Mouse (Mus musculus) neural tube, embryonic 12.5 days (tissue): ENCODE measurements around the gene Phf21a. TPM values are rescaled to one million over a fixed set of nuclear protein-coding genes. Genes with fewer than 3 reads are reported as not detected.

Source experiments
- ATAC-seq: fragments of 200-750 bp; cut with Nextera tagmentation; 2 replicates; pipeline ENCODE4 v1.8.0; 2017; ENCODE audit warnings: low read depth, mild to moderate bottlenecking, moderate TSS enrichment, moderate library complexity; ENCODE audit not compliant: low FRiP score
- H3K27ac ChIP-seq: fragments of 300-500 bp; sonication (generic); 2 replicates; pipeline ENCODE4 v1.5.1; 2016
- H3K27me3 ChIP-seq: fragments of 300-500 bp; sonication (generic); replicated peaks from 2 replicates; pipeline ENCODE4 v1.6.1; 2016; ENCODE audit warnings: mild to moderate bottlenecking
- H3K36me3 ChIP-seq: fragments of 300-500 bp; sonication (generic); 2 replicates; pipeline ENCODE4 v1.6.1; 2016; ENCODE audit warnings: mild to moderate bottlenecking
- H3K4me1 ChIP-seq: fragments of 300-500 bp; sonication (generic); 2 replicates; pipeline ENCODE4 v1.6.1; 2016
- H3K4me2 ChIP-seq: fragments of 300-500 bp; sonication (generic); replicated peaks from 2 replicates; pipeline ENCODE4 v1.6.1; 2016; ENCODE audit warnings: mild to moderate bottlenecking
- H3K4me3 ChIP-seq: fragments of 300-500 bp; sonication (generic); 2 replicates; pipeline ENCODE4 v1.5.1; 2016
- H3K9ac ChIP-seq: fragments of 300-500 bp; sonication (generic); 2 replicates; pipeline ENCODE4 v1.6.1; 2016; ENCODE audit warnings: mild to moderate bottlenecking
- H3K9me3 ChIP-seq: fragments of 300-500 bp; sonication (generic); 2 replicates; pipeline ENCODE4 v1.6.1; 2016; ENCODE audit warnings: mild to moderate bottlenecking
- WGBS: fragments of 180-500 bp; shearing (Covaris S2); methylation state at CpG from one replicate; pipeline ENCODE4 v1.1.7; 2016; 5-methylcytosine and 5-hydroxymethylcytosine counted together
- polyA plus RNA-seq: library from polyadenylated mRNA; unstranded; fragments of >200 nt; fragmentation: Nextera tagmentation; extraction: Ambion mirVana; gene quantifications from 2 replicates; pipeline ENCODE4 v1.2.1, GENCODE M21; 2016

The Phf21a gene
- polyA plus RNA-seq, 1 experiment from 2014 or later, result 38.4 TPM

DNA sequence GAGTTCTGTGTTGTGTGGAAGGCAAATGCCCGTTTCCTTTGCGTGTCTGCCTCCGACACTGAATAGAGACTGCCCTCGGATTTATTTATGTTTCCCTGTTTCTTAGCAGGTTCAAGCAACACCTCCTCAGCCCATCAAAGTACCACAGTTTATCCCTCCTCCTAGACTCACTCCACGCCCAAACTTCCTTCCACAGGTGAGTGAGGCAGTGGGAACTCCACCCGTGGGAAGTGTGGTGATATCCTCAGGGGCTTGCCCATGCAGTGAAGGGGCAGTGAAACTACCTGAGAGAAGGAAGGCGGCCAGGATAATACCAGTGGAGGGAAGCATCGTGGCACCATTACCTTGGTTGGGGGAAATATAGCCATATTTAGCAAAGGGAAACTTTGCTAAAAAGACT lies 235.3 kb downstream of the Phf21a start:
- Histone ChIP-seq H3K4me3 (no peak overlapping the region), H3K4me1 (no peaks in the 10 kb centered on the region), H3K27me3 (no peaks in the 10 kb centered on the region), H3K36me3 (peaks cover 43% of the 10 kb centered on the region), H3K27ac (no peak overlapping the region), H3K9ac (no peak overlapping the region), H3K9me3 (no peaks in the 10 kb centered on the region), H3K4me2 (no peak overlapping the region)
- no peak for ATAC-seq
- WGBS, result 92% methylated on average over 8 of the region's 8 CpGs

DNA sequence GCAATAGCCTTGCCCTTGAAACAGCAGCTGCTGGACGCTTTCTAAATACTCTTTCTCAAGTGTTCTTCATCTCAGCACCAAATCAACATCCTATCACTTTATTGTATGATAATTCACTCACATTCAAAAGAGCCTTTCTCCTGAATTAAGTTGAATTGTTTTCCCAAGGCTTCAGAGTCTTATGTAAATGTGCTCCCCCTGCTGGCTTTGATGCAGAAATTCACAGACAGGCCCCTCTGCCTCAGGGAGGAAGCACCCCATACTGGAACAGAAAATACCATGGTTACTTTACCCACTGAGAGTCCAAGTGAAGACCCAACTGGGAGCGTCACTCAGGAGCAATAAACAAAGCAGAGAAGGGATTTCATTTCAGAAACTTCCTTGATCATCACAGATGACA lies 237.9 kb downstream of the Phf21a start:
- no peak for ATAC-seq
- Histone ChIP-seq H3K9me3 (no peaks in the 10 kb centered on the region), H3K4me2 (no peak overlapping the region), H3K27ac (no peak overlapping the region), H3K4me3 (no peak overlapping the region), H3K36me3 (peaks cover 52% of the 10 kb centered on the region), H3K9ac (no peak overlapping the region), H3K4me1 (no peaks in the 10 kb centered on the region), H3K27me3 (no peaks in the 10 kb centered on the region)
- WGBS, result 44% methylated on average over 2 of the region's 2 CpGs

DNA sequence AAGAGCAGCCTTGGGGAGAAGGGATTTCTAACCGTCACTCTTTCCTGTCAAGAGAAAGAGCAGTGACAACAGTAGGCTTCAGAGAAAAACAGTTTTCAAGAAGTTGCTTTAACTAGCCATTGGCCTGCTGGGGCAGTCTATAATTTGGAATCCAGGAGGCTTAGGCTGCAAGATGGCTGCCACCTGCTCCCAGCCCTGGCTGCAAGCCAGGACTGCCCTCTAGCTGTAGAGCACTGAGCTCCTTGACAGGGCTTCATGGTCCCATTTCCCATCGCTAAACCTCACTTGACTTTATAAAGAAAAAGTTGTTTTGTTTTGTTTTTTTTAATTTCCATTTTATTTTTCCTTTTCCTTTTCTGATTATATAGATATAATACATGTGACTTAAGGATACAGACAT lies 238.5 kb downstream of the Phf21a start:
- Histone ChIP-seq H3K4me2 (no peak overlapping the region), H3K36me3 (peaks cover 53% of the 10 kb centered on the region), H3K27ac (no peak overlapping the region), H3K4me3 (no peak overlapping the region), H3K27me3 (no peaks in the 10 kb centered on the region), H3K4me1 (no peaks in the 10 kb centered on the region), H3K9ac (no peak overlapping the region), H3K9me3 (no peaks in the 10 kb centered on the region)
- 87% methylated on average over 2 of the region's 2 CpGs for WGBS
- no peak for ATAC-seq

DNA sequence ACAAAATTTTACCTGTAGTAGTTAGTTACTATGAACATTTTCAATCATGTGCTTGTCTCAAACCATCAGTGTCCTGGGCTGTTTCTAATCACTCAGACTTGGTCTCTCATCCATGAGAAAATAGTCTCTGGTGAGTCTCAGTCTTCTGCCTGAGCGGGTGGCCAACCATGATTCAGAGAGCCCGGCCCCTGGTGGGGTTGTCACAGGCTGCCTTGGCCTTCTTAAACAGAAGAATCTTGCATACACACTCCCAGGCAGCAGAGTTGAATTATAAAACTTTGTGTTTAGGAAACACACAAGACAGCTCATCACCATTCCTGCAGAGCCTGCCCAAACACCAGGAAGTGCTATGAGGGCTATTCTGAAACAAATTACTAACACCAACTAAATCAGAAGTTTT lies 239.0 kb downstream of the Phf21a start:
- no peak for ATAC-seq
- WGBS, result 94% methylated on average over 2 of the region's 2 CpGs
- Histone ChIP-seq H3K4me3 (no peak overlapping the region), H3K27me3 (no peaks in the 10 kb centered on the region), H3K27ac (no peak overlapping the region), H3K4me2 (no peak overlapping the region), H3K4me1 (no peaks in the 10 kb centered on the region), H3K9me3 (no peaks in the 10 kb centered on the region), H3K36me3 (peaks cover 53% of the 10 kb centered on the region), H3K9ac (no peak overlapping the region)

DNA sequence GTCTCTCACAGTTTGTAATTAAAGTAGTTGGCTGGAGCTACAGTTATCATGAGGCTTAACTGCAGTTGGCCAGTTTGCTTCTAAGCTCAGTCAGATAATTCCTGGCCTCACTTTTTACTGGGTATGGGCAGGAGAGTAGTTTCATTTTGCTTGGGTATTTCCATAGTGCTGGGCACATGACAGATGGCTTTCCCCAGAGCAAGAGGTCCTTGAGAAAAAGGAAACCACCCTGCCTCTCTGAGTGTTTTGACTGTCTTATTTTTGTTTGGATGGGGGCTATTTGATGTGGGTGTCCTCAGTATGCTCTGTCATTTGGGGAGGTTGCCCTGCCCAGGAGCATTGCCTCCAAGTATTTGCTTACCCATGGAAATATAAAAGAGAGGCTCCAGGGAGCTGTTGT lies 249.5 kb downstream of the Phf21a start:
- Histone ChIP-seq H3K9ac (no peak overlapping the region), H3K27me3 (no peaks in the 10 kb centered on the region), H3K4me2 (no peak overlapping the region), H3K4me3 (no peak overlapping the region), H3K9me3 (no peaks in the 10 kb centered on the region), H3K36me3 (peaks cover 30% of the 10 kb centered on the region), H3K4me1 (no peaks in the 10 kb centered on the region), H3K27ac (no peak overlapping the region)
- no peak for ATAC-seq

DNA sequence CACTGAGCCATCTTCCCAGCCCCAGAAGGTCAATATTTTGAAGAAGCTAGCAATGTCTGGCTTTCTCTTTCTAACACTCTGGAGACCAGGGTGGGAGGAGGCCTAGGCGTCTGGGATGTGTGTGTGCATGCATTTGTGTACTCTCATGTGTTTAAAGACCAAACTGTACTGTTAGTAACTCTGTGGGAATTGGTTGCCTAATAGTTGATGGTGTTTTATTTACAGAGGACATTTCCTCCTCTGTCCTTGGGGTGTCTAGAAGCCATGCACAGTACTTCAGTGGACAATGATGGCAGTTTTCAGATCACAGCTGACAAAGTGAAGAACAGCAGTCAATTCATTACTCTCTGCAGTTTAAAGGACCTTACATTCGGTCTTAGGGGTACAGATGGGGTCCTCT lies 254.3 kb downstream of the Phf21a start:
- peaks cover 61% of the 10 kb centered on the region for H3K36me3 ChIP-seq
- WGBS, result 90% methylated on average over 2 of the region's 2 CpGs
- H3K4me1 ChIP-seq, result no peaks in the 10 kb centered on the region

DNA sequence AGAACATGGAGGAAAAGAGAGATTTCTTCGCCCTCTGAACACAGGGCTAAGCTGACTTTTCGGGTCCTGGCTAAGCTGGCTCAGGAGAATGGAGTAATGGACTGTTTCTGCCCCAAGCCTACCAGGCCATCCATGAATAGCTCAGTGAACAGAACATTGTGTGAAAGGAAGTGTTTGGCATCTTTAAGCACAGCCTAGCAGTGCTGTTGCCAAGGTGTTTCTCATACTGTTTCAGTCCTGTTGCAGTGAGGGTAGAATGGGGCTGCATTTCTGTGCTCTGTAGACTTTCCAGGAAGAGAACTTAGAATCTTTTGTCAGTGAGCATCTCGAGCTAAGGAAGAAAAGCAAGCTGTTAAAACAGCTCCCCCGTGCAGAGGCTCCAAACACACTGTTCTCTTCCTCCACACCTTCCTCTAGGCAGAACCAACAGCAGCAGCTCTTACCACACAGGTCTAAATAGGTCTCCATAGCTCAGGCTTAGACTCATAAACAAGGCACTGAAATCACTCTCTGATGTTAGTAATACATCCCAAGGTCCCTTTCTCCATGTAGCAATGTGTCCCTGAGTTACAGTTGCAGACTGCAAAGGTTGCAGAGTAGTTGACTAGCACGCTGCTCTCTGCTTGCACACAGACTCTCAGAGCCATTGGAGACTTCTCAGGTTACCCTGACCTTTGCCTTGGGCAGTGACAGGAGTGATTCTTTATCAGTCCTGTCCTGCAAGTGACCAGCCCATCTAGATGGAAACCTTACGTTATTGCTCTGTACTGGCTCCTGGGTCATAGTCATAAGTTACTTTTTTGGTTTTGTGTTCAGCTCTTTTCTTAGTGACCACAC lies 256.9 kb downstream of the Phf21a start:
- no peak overlapping the region for H3K4me3 ChIP-seq
- no peak overlapping the region for H3K4me2 ChIP-seq
- H3K36me3 ChIP-seq, result peaks cover 63% of the 10 kb centered on the region
- H3K27ac ChIP-seq, result no peak overlapping the region
- no peak overlapping the region for H3K9ac ChIP-seq
- 75% methylated on average over 6 of the region's 6 CpGs for WGBS
- no peak for ATAC-seq
- H3K27me3 ChIP-seq, result no peaks in the 10 kb centered on the region
- no peaks in the 10 kb centered on the region for H3K4me1 ChIP-seq
- no peaks in the 10 kb centered on the region for H3K9me3 ChIP-seq

More for the DNA sequence above, 254.3 kb downstream of the Phf21a start:
- no peak overlapping the region for H3K4me2 ChIP-seq
- no peak overlapping the region for H3K9ac ChIP-seq
- ATAC-seq, result no peak
- no peaks in the 10 kb centered on the region for H3K27me3 ChIP-seq
- H3K27ac ChIP-seq, result no peak overlapping the region
- no peaks in the 10 kb centered on the region for H3K9me3 ChIP-seq
- no peak overlapping the region for H3K4me3 ChIP-seq

DNA sequence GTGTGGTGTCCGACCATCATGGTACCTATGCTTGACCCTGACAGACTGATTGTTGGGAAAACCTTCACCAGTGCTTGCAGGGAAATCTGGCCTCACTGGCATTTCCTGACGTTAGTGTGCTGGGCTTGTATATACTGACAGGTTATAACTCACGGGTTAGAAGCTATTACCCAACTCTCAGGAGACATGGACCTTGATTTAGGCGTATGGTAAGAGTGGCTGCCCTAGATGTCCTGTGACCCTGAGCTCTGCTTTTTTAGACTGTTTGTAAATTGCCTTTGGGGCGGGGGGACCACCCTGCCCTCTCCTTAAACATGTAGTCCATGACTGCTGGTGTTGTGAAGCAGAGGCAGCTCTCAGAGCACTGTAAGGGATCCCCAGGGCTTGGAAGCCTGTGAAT lies 257.8 kb downstream of the Phf21a start:
- Histone ChIP-seq H3K36me3 (peaks cover 55% of the 10 kb centered on the region), H3K9me3 (no peaks in the 10 kb centered on the region)
- WGBS, result 72% methylated on average over 5 of the region's 5 CpGs

DNA sequence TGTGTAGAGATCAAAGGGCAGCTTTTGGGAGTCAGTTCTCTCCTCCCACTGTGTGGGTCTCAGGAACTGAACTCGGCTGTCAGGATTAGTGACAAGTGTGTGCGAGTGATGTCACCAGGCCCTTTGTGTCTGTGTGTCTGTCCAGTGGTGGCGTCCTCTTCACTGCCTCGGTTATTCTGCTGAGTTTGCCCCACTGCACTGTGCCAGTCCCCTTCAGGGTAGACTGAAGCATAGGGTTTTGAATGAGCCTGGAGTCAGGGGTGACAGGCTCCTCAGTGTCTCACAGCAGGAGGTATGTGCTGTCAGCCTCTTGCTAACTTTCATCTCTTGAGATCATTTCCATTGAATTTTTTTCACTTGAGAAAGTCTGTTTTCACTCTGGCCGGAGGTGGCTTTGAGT lies 260.5 kb downstream of the Phf21a start:
- no peak for ATAC-seq
- H3K36me3 ChIP-seq, result peaks cover 57% of the 10 kb centered on the region
- no peak overlapping the region for H3K27ac ChIP-seq
- H3K27me3 ChIP-seq, result no peaks in the 10 kb centered on the region
- H3K4me1 ChIP-seq, result no peaks in the 10 kb centered on the region
- H3K4me2 ChIP-seq, result no peak overlapping the region
- H3K9me3 ChIP-seq, result no peaks in the 10 kb centered on the region
- no peak overlapping the region for H3K4me3 ChIP-seq
- WGBS, result 48% methylated on average over 5 of the region's 5 CpGs
- no peak overlapping the region for H3K9ac ChIP-seq

More for the DNA sequence above, 257.8 kb downstream of the Phf21a start:
- Histone ChIP-seq H3K9ac (no peak overlapping the region), H3K4me2 (no peak overlapping the region), H3K27me3 (no peaks in the 10 kb centered on the region), H3K4me3 (no peak overlapping the region), H3K27ac (no peak overlapping the region), H3K4me1 (no peaks in the 10 kb centered on the region)
- no peak for ATAC-seq

DNA sequence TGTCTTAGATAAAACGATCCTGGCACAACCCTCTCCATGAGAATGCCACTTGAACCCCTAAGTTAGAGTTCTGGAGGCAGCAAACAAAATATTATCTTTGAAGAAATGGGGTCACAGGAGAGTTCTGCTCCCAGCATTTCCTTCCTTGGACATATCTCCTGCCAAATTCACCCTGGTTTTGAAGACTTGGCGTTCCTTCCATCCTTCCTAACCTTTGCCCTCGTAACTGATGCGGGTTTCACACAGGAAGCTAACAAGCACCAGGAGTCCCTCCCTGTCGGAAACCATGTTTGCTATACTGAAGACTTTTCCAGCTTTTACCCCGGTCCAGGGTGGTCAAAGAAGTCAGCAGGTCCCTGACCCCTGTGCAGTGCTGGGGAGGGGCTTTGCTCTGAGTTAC lies 261.3 kb downstream of the Phf21a start:
- ATAC-seq, result no peak
- Histone ChIP-seq H3K4me3 (no peak overlapping the region), H3K4me1 (no peaks in the 10 kb centered on the region), H3K27ac (no peak overlapping the region), H3K9ac (no peak overlapping the region), H3K4me2 (no peak overlapping the region), H3K27me3 (no peaks in the 10 kb centered on the region), H3K36me3 (peaks cover 57% of the 10 kb centered on the region), H3K9me3 (no peaks in the 10 kb centered on the region)
- WGBS, result 71% methylated on average over 6 of the region's 6 CpGs

DNA sequence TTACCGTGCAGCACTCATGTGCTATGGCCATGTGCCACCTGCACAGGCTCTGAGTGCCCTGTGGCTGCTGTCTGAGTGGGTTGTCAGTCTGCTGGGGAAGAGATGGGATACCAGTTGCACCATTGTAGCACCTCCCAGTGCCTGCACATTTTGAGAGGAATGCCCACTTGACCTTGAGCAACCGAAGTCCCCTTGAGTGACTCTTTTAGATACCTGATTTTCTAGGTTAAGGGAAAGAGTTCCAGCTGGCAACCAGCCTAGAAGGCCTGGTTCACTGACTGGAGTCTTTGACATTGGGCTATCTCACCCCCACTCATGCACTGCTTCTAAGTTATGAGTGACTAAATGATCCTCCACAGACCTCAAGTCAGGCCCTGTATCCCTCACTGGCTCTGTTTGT lies 266.4 kb downstream of the Phf21a start:
- Histone ChIP-seq H3K27ac (no peak overlapping the region), H3K9me3 (no peaks in the 10 kb centered on the region), H3K4me2 (no peak overlapping the region), H3K4me1 (peaks cover 3% of the 10 kb centered on the region; the same call in 1 of the 2 replicates), H3K27me3 (no peaks in the 10 kb centered on the region), H3K4me3 (no peak overlapping the region), H3K36me3 (peaks cover 57% of the 10 kb centered on the region), H3K9ac (no peak overlapping the region)
- ATAC-seq, result no peak
- WGBS, result 95% methylated on average over 2 of the region's 2 CpGs

DNA sequence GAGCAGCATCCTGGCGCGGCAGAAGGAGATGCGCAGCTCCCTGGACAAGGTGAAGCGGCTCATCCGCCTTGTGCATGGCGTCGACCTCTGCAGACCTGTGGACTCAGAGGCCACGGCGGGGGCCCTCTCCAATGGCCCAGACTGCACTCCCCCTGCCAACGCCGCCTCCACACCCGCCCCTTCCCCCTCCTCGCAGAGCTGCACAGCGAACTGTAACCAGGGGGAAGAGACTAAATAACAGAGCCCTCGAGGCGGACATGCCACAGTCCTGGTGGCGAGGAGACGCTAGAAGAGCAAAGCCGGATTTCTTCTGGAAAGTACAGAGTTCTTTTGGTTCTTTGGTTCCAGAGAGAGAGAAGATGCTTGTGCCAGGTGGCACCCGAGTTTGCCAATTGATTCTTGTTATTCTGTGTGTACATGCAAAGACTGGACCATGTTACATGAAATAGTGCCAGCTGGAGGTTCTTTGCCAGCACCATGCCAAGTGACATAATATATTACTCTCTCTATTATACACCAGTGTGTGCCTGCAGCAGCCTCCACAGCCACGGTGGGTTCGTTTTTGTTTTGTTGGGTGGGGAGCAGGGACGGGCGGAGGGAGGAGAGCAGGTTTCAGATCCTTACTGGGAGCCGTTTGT lies 267.4 kb downstream of the Phf21a start:
- ATAC-seq, result peak; percentile 63
- peaks cover 57% of the 10 kb centered on the region for H3K36me3 ChIP-seq
- no peak overlapping the region for H3K9ac ChIP-seq
- H3K27ac ChIP-seq, result 0 out of 2 replicates have a peak overlapping the region, but pooled peaks have one; percentile 5
- WGBS, result 64% methylated on average over 25 of the region's 25 CpGs
- no peak overlapping the region for H3K4me3 ChIP-seq
- H3K4me1 ChIP-seq, result peaks cover 3% of the 10 kb centered on the region; the same call in 1 of the 2 replicates
- H3K9me3 ChIP-seq, result no peaks in the 10 kb centered on the region
- no peak overlapping the region for H3K4me2 ChIP-seq
- no peaks in the 10 kb centered on the region for H3K27me3 ChIP-seq
